Mouse (Mus musculus) spleen, postnatal 4 days (tissue): Measurements from ENCODE around the gene Haspin.
"Not testable (repeated sequence)": the region's sequence is repeated elsewhere in the genome, so short reads cannot be mapped to it uniquely, and the experiment has no call there.

Experiments
- DNase-seq, 2 experiments: peaks; one replicate each; pipeline ENCODE4 v3.0.0; 2022; ENCODE audit warnings: low spot score in 2 of 2

Gene Haspin

GRCm38 (mm10) chr11:73146026-73146974, 8.2 kb upstream of the Haspin start:
- DNase-seq = no peak

- DNase-seq = no peak
These were observed 6.2 kb upstream of the Haspin start for GRCm38 (mm10) chr11:73144261-73144681.

- DNase-seq = peak in 1 of 2 experiments; percentile 21
These were observed 978 bp downstream of the Haspin start for GRCm38 (mm10) chr11:73137116-73137515.

GRCm38 (mm10) chr11:73136587-73136986, 1.5 kb downstream of the Haspin start:
- no peak for DNase-seq

- DNase-seq = no peak
These were observed 3.9 kb downstream of the Haspin start for GRCm38 (mm10) chr11:73134222-73134621.

DNA sequence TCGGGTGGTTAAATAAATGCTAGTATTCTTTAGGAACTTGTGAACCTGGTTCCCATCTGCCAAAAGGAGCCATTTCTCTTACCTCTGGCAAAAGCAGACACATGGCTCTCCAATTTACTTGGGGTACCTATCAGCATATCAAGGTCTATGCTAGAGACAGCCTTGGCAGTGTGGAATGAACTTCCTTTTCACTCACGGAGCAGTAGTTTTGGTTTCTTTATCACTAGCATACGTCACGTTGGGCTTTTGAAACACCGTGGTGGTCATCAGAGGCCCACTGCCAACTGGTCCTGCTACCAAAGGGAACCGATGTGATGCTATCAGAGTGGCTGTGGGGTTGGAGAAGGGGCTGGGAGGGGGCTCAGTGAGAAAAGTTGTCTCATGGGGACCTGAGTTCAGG, 5.1 kb downstream of the Haspin start:
- DNase-seq = no peak

GRCm38 (mm10) chr11:73131020-73131419, 7.1 kb downstream of the Haspin start:
- DNase-seq = no peak

DNA sequence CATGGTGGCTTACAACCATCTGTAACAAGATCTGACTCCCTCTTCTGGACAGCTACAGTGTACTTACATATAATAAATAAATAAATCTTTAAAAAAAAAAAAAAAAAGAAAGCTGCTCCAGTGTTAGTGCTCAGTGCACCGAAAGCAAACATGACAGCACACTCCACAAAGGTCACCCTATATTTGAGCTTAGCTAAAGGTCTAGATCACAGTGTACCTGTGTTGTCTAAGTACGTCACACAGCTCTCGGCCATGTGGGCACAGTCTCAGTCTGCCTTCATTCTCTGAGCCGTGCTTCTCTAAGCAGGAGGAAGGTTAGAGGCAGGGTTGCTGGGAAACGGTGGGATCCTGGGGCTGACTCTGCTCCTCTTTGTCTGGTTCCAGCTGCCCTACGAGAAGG, 11.6 kb downstream of the Haspin start:
- DNase-seq = no peak

DNA sequence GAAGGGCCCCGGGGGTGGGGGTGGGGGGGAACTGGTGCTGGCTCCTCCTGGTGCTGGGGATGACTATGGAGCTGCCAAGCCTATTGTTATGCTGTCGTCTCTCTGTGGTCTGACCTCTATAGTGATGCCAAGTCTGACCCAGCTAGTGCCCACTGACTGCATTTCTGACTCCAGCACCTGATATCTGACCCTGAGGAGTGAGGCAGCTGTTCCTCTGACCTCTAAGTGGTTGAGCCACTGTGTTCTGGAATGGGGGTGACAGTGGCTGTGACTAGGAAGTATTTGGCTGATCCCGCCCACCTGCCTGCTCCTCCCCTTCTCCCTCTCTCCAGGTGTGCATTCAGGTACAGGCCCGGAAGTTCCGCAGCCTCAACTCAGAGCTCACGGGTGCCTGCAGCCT, 26.7 kb downstream of the Haspin start:
- no peak for DNase-seq

- no peak for DNase-seq
These were observed 28.2 kb downstream of the Haspin start for GRCm38 (mm10) chr11:73109941-73110340.

DNA sequence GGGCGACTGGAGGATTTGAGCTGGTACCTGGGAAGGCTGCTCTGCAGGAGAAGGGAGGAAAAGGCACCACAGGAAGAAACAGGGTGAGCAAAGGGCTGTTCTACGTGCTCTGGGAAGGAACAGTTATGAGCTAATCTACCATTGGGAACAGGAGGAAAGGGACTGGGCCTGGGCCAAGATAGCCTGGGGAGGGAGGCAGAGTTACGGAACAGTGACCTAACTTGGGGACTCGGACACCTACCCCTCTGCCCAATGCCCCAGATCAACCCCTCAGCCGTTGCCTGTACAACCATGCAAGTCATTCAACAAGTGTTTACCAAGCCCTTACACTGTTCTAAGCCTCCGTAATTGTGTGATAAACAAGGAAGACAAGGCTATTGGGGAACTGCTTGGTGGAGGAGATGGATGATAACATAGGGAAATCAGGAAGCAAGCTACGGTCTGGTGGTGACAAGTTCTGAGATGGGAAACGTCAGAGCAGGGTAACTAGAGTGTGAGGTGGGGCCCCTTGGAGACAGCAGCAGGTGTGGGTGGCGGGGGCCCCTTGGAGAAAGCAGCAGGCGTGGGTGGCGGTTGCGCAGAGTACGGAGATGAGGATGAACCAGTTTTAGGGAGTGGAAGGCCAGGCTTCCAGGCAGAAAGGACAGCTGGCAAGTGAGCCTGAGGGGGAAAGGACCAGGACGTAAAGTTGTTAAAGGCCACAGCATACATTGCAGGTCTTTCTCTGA, 29.0 kb downstream of the Haspin start:
- DNase-seq = no peak

- no peak for DNase-seq
These were observed 29.7 kb downstream of the Haspin start for GRCm38 (mm10) chr11:73108195-73108897.

- not testable (repeated sequence) for DNase-seq
These were observed 30.7 kb downstream of the Haspin start for GRCm38 (mm10) chr11:73107358-73107757.

DNA sequence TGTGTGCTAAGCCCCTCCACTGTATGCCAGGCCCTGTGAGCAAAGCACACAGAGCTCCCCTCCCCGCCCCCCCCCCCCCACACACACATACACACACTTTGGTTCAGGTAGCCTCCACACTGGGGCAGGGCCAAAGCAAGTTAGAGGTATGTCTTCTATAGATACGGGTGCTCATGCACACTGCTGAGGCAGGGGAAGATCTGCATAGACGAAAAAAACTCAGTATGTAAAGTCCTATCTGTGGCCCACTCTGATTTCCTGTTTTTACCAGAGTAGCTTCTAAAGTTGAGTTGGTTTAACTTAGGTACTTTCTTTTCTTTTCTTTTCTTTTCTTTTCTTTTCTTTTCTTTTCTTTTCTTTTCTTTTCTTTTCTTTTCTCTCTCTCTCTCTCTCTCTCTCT, 32.8 kb downstream of the Haspin start:
- no peak for DNase-seq

DNA sequence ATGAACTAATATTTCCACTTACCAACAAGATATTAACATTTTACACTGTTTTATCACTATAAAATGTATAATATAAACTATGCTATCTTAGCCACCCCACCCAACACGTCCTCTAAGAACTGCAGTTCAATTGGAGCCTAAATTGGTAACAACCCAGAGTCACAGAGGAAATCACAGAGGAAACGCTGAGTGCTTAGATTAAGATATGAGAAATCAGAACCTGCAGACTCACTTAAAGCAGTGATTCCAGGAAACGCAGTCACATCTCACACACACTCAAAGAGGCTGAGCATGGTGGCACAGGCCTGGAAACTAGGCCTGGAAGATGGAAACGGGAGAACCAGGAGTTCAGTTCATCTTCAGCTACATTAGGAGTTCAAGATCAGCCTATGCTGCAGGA, 36.8 kb downstream of the Haspin start:
- no peak for DNase-seq

- DNase-seq = no peak
These were observed 37.9 kb downstream of the Haspin start for GRCm38 (mm10) chr11:73099976-73100750.

- DNase-seq = no peak
These were observed 39.2 kb downstream of the Haspin start for GRCm38 (mm10) chr11:73098860-73099259.

- no peak for DNase-seq
These were observed 43.7 kb downstream of the Haspin start for GRCm38 (mm10) chr11:73094231-73094995.

GRCm38 (mm10) chr11:73092877-73093276, 45.2 kb downstream of the Haspin start:
- no peak for DNase-seq

- DNase-seq = no peak
These were observed 46.0 kb downstream of the Haspin start for GRCm38 (mm10) chr11:73092057-73092456.

DNA sequence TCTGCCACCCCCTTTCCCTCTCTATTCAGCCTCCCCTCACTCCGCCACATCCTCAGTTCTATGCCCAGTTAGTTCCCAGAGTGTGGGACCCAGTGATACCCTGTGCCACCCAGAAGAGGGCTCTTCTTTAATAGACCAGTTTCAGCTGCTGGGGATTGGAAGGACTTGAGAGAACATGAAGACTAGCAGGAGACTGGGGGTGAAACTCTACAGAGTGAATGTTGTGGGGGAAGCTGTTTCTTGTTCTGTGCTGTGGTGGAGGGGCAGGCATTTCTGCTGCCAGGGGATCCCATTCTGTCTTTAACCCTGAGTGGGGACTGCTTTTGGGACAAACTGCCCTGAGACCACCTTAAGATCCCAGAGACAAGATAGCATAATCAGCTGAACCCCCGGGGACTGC, 47.3 kb downstream of the Haspin start:
- no peak for DNase-seq
